Mouse (Mus musculus) gastrocnemius, postnatal 4 days (tissue): ENCODE measurements around the gene Xpa. TPM values are rescaled to one million over a fixed set of nuclear protein-coding genes. Genes with fewer than 3 reads are reported as not detected.

Experiments
- total RNA-seq, 2 experiments: library from RNA; stranded (reverse); gene quantifications; 2 replicates each; pipeline ENCODE4 v1.2.3; 2021

Gene Xpa
- total RNA-seq, 2 experiments from 2014 or later: 11.1 to 11.6 TPM

Other genes with a start within 250 kb of the Xpa start
- 10 to 100 TPM; 18.9 to 19.0 TPM for gene Tdrd7, start 231.0 kb downstream of the Xpa start, total RNA-seq
- gene Tmod1, start 157.4 kb downstream of the Xpa start, total RNA-seq: 100 to 1,000 TPM; 243 to 252 TPM
- 10 to 100 TPM; 26.8 to 31.6 TPM for gene Ncbp1, start 57.7 kb downstream of the Xpa start, total RNA-seq
- gene Tstd2, start 57.6 kb downstream of the Xpa start, total RNA-seq: 10 to 100 TPM; 21.6 to 22.2 TPM
- not detected for gene Foxe1, start 147.3 kb upstream of the Xpa start, total RNA-seq
- 1 to 10 TPM; 3.9 to 4.1 TPM for gene Trmo, start 193.1 kb upstream of the Xpa start, total RNA-seq
- gene Hemgn, start 217.2 kb upstream of the Xpa start, total RNA-seq: under 1 TPM in 1 of 2 experiments, not detected in 1; 0.54 TPM